Mouse (Mus musculus): ENCODE results near the gene Ralbp1.

The Ralbp1 gene

GRCm38 (mm10) chr17:65885697-65886529 is at the start of gene Ralbp1:
Gene Ralbp1 (minus strand): TSS chr17:65885798.
- DNase-seq: no peak

- DNase-seq: no peak
Observed at GRCm38 (mm10) chr17:65933741-65934140, 48.1 kb upstream of the Ralbp1 start.

GRCm38 (mm10) chr17:65931525-65931924 is 45.9 kb upstream of the Ralbp1 start:
- no peak for DNase-seq

- DNase-seq: no peak
Observed at GRCm38 (mm10) chr17:65930960-65931359, 45.4 kb upstream of the Ralbp1 start.

- no peak for DNase-seq
Observed at GRCm38 (mm10) chr17:65930158-65930826, 44.7 kb upstream of the Ralbp1 start.

- no peak for DNase-seq
Observed at GRCm38 (mm10) chr17:65929319-65929978, 43.9 kb upstream of the Ralbp1 start.

GRCm38 (mm10) chr17:65927077-65927476 is 41.5 kb upstream of the Ralbp1 start:
- peak; percentile 70 for DNase-seq

- DNase-seq: no peak
Observed at GRCm38 (mm10) chr17:65924218-65924617, 38.6 kb upstream of the Ralbp1 start.

- DNase-seq: no peak
Observed at GRCm38 (mm10) chr17:65921975-65922374, 36.4 kb upstream of the Ralbp1 start.

GRCm38 (mm10) chr17:65919235-65919634 is 33.6 kb upstream of the Ralbp1 start:
- no peak for DNase-seq

- peak; percentile 78 for DNase-seq
Observed at GRCm38 (mm10) chr17:65916135-65916668, 30.6 kb upstream of the Ralbp1 start.

GRCm38 (mm10) chr17:65914083-65914482 is 28.5 kb upstream of the Ralbp1 start:
- no peak for DNase-seq

- no peak for DNase-seq
Observed at GRCm38 (mm10) chr17:65912202-65912601, 26.6 kb upstream of the Ralbp1 start.

- no peak for DNase-seq
Observed at GRCm38 (mm10) chr17:65911285-65912069, 25.9 kb upstream of the Ralbp1 start.

- no peak for DNase-seq
Observed at GRCm38 (mm10) chr17:65908270-65908669, 22.7 kb upstream of the Ralbp1 start.

- DNase-seq: no peak
Observed at GRCm38 (mm10) chr17:65906895-65907401, 21.4 kb upstream of the Ralbp1 start.

- DNase-seq: no peak
Observed at GRCm38 (mm10) chr17:65906313-65906894, 20.8 kb upstream of the Ralbp1 start.

GRCm38 (mm10) chr17:65905241-65905640 is 19.6 kb upstream of the Ralbp1 start:
- DNase-seq: no peak

- DNase-seq: no peak
Observed at GRCm38 (mm10) chr17:65903826-65904225, 18.2 kb upstream of the Ralbp1 start.

GRCm38 (mm10) chr17:65903011-65903410 is 17.4 kb upstream of the Ralbp1 start:
- DNase-seq: no peak

GRCm38 (mm10) chr17:65902281-65902680 is 16.7 kb upstream of the Ralbp1 start:
- DNase-seq: no peak

GRCm38 (mm10) chr17:65896016-65896415 is 10.4 kb upstream of the Ralbp1 start:
- DNase-seq: no peak
